Mouse (Mus musculus) neural tube, embryonic 13.5 days (tissue): ENCODE results near the gene Cdh20. TPM values are rescaled to one million over a fixed set of nuclear protein-coding genes. Genes with fewer than 3 reads are reported as not detected.
A peak's percentile ranks its signal among the peaks of the same experiment; 100 is the strongest.
"Not testable (repeated sequence)": the region's sequence is repeated elsewhere in the genome, so short reads cannot be mapped to it uniquely, and the experiment has no call there.

ENCODE experiments used
- ATAC-seq: fragments of 200-750 bp; cut with Nextera tagmentation; 2 replicates; pipeline ENCODE4 v1.8.0; 2017; ENCODE audit warnings: low read depth, mild to moderate bottlenecking, moderate TSS enrichment, moderate library complexity
- H3K27ac ChIP-seq: fragments of 300-500 bp; sonication (generic); replicated peaks from 2 replicates; pipeline ENCODE4 v1.5.1; 2015; ENCODE audit warnings: moderate library complexity, mild to moderate bottlenecking, inconsistent platforms
- H3K27me3 ChIP-seq: fragments of 300-500 bp; sonication (generic); 2 replicates; pipeline ENCODE4 v1.6.1; 2015; ENCODE audit warnings: mild to moderate bottlenecking, inconsistent platforms
- H3K36me3 ChIP-seq: fragments of 300-500 bp; sonication (generic); 2 replicates; pipeline ENCODE4 v1.6.1; 2015; ENCODE audit warnings: mild to moderate bottlenecking, inconsistent platforms
- H3K4me1 ChIP-seq: fragments of 300-500 bp; sonication (generic); replicated peaks from 2 replicates; pipeline ENCODE4 v1.6.1; 2015; ENCODE audit warnings: inconsistent platforms
- H3K4me2 ChIP-seq: fragments of 300-500 bp; sonication (generic); 2 replicates; pipeline ENCODE4 v1.6.1; 2015; ENCODE audit warnings: inconsistent platforms, mild to moderate bottlenecking, moderate library complexity
- H3K4me3 ChIP-seq: fragments of 300-500 bp; sonication (generic); 2 replicates; pipeline ENCODE4 v1.5.1; 2015; ENCODE audit warnings: mild to moderate bottlenecking, inconsistent platforms
- H3K9ac ChIP-seq: fragments of 300-500 bp; sonication (generic); 2 replicates; pipeline ENCODE4 v1.6.1; 2015; ENCODE audit warnings: moderate library complexity, mild to moderate bottlenecking, inconsistent platforms
- H3K9me3 ChIP-seq: fragments of 300-500 bp; sonication (generic); 2 replicates; pipeline ENCODE4 v1.6.1; 2016; ENCODE audit warnings: inconsistent platforms
- WGBS: fragments of 180-500 bp; shearing (Covaris S2); methylation state at CpG from one replicate; pipeline ENCODE4 v1.1.7; 2015; 5-methylcytosine and 5-hydroxymethylcytosine counted together
- polyA plus RNA-seq: library from polyadenylated mRNA; unstranded; fragments of >200 nt; fragmentation: Nextera tagmentation; extraction: Ambion mirVana; gene quantifications from 2 replicates; pipeline ENCODE4 v1.2.1, GENCODE M21; 2015

Gene Cdh20
- polyA plus RNA-seq, 1 experiment from 2014 or later = 1.6 TPM

GRCm38 (mm10) chr1:104936966-104937365 lies 168.6 kb downstream of the Cdh20 start:
- ATAC-seq = no peak
- no peak overlapping the region for H3K9ac ChIP-seq
- H3K36me3 ChIP-seq = no peaks in the 10 kb centered on the region
- no peaks in the 10 kb centered on the region for H3K27me3 ChIP-seq
- H3K4me1 ChIP-seq = no peaks in the 10 kb centered on the region
- H3K4me3 ChIP-seq = no peak overlapping the region
- H3K27ac ChIP-seq = no peak overlapping the region
- H3K4me2 ChIP-seq = no peak overlapping the region
- H3K9me3 ChIP-seq = no peaks in the 10 kb centered on the region
- 92% methylated on average over 4 of the region's 4 CpGs for WGBS

DNA sequence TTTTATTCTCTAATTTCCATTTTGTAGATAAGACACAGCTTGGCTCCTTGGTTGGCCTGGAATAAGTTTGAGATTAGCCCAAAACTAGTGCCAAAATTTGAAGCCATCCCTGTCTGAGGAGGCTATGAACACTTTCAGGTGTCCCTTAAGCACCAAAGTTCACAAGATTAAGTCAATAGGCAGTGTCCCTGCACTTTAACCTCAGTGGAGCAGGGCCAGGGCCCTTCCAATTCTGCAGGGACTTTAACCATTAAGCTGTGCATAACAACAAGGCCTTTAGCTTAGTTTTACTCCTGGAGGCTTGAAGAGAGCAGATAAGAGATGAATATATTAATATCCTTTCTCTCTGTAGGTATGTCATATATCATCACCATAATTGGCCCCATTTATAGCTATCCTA lies 170.8 kb downstream of the Cdh20 start:
- no peak overlapping the region for H3K4me2 ChIP-seq
- no peaks in the 10 kb centered on the region for H3K4me1 ChIP-seq
- H3K9ac ChIP-seq = no peak overlapping the region
- no peak overlapping the region for H3K4me3 ChIP-seq
- no peak overlapping the region for H3K27ac ChIP-seq
- H3K27me3 ChIP-seq = no peaks in the 10 kb centered on the region
- no peaks in the 10 kb centered on the region for H3K9me3 ChIP-seq
- H3K36me3 ChIP-seq = no peaks in the 10 kb centered on the region
- ATAC-seq = no peak

- H3K36me3 ChIP-seq = no peaks in the 10 kb centered on the region
- H3K4me3 ChIP-seq = no peak overlapping the region
- no peaks in the 10 kb centered on the region for H3K27me3 ChIP-seq
- H3K9me3 ChIP-seq = no peaks in the 10 kb centered on the region
- WGBS = 12% methylated on average over 2 of the region's 2 CpGs
- no peak overlapping the region for H3K27ac ChIP-seq
- H3K4me1 ChIP-seq = no peaks in the 10 kb centered on the region
- peak; percentile 94 for ATAC-seq
- H3K4me2 ChIP-seq = no peak overlapping the region
- no peak overlapping the region for H3K9ac ChIP-seq
Observed at GRCm38 (mm10) chr1:104944470-104945109, 176.3 kb downstream of the Cdh20 start.

- H3K4me3 ChIP-seq = no peak overlapping the region
- peak; percentile 32; the same call in 1 of the 2 replicates for ATAC-seq
- no peak overlapping the region for H3K4me2 ChIP-seq
- 92% methylated on average over 2 of the region's 2 CpGs for WGBS
- no peak overlapping the region for H3K27ac ChIP-seq
- no peaks in the 10 kb centered on the region for H3K9me3 ChIP-seq
- H3K27me3 ChIP-seq = no peaks in the 10 kb centered on the region
- no peak overlapping the region for H3K9ac ChIP-seq
- no peaks in the 10 kb centered on the region for H3K36me3 ChIP-seq
- no peaks in the 10 kb centered on the region for H3K4me1 ChIP-seq
Observed at GRCm38 (mm10) chr1:104945110-104945489, 176.8 kb downstream of the Cdh20 start.

GRCm38 (mm10) chr1:104949640-104950039 lies 181.3 kb downstream of the Cdh20 start:
- not testable (repeated sequence) for ATAC-seq, H3K9ac ChIP-seq, H3K4me3 ChIP-seq, H3K9me3 ChIP-seq, H3K4me1 ChIP-seq, H3K4me2 ChIP-seq, H3K27me3 ChIP-seq, H3K36me3 ChIP-seq, H3K27ac ChIP-seq
- WGBS = 72% methylated on average over 2 of the region's 2 CpGs

GRCm38 (mm10) chr1:104957046-104957445 lies 188.7 kb downstream of the Cdh20 start:
- Histone ChIP-seq H3K4me3 (no peak overlapping the region), H3K4me1 (0 out of 2 replicates have a peak, but pooled peaks cover 5% of the 10 kb centered on the region), H3K27me3 (no peaks in the 10 kb centered on the region), H3K36me3 (no peaks in the 10 kb centered on the region), H3K27ac (no peak overlapping the region), H3K9ac (no peak overlapping the region), H3K4me2 (no peak overlapping the region), H3K9me3 (no peaks in the 10 kb centered on the region)
- peak; percentile 43; the same call in 1 of the 2 replicates for ATAC-seq
- 23% methylated on average over 6 of the region's 6 CpGs for WGBS

- no peaks in the 10 kb centered on the region for H3K9me3 ChIP-seq
- no peak for ATAC-seq
Observed at GRCm38 (mm10) chr1:104961670-104962069, 193.3 kb downstream of the Cdh20 start.

GRCm38 (mm10) chr1:104962257-104962656 lies 193.9 kb downstream of the Cdh20 start:
- Histone ChIP-seq H3K4me2 (no peak overlapping the region), H3K27ac (no peak overlapping the region), H3K4me1 (0 out of 2 replicates have a peak, but pooled peaks cover under 1% of the 10 kb centered on the region), H3K9ac (no peak overlapping the region), H3K9me3 (no peaks in the 10 kb centered on the region), H3K4me3 (no peak overlapping the region), H3K36me3 (no peaks in the 10 kb centered on the region), H3K27me3 (no peaks in the 10 kb centered on the region)
- ATAC-seq = no peak
- WGBS = 68% methylated on average over 4 of the region's 4 CpGs

More at GRCm38 (mm10) chr1:104961670-104962069, 193.3 kb downstream of the Cdh20 start:
- Histone ChIP-seq H3K4me2 (no peak overlapping the region), H3K36me3 (no peaks in the 10 kb centered on the region), H3K4me3 (no peak overlapping the region), H3K4me1 (0 out of 2 replicates have a peak, but pooled peaks cover 5% of the 10 kb centered on the region), H3K9ac (no peak overlapping the region), H3K27ac (no peak overlapping the region), H3K27me3 (no peaks in the 10 kb centered on the region)
- WGBS = 79% methylated on average over 3 of the region's 3 CpGs

DNA sequence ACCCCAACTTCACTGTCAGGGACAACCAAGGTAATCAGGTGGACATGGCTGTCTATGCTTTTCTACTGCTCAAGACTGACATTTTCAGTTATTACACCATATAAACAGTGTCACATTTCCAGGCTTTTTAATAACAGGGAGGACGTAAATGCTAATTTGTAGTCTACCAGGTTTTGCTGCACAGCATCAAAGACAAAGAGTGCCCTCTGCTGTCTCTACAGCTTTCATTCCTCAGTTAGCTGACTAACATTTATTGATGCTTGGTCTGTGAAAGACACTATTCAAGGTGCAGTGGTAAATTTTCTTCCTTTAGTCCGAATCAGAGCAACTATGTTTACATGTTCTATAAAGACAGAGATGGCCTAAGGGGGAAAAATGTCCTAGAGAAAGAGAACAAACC lies 210.7 kb downstream of the Cdh20 start:
- WGBS = 43% methylated on average over 2 of the region's 2 CpGs
- ATAC-seq = no peak; the same call in 1 of the 2 replicates
- H3K36me3 ChIP-seq = no peaks in the 10 kb centered on the region
- no peak overlapping the region for H3K4me2 ChIP-seq
- no peaks in the 10 kb centered on the region for H3K27me3 ChIP-seq
- H3K4me3 ChIP-seq = no peak overlapping the region
- no peak overlapping the region for H3K27ac ChIP-seq
- H3K4me1 ChIP-seq = no peaks in the 10 kb centered on the region
- no peak overlapping the region for H3K9ac ChIP-seq
- no peaks in the 10 kb centered on the region for H3K9me3 ChIP-seq

- Histone ChIP-seq H3K27ac (no peak overlapping the region), H3K36me3 (no peaks in the 10 kb centered on the region), H3K9me3 (no peaks in the 10 kb centered on the region), H3K4me2 (no peak overlapping the region), H3K4me1 (no peaks in the 10 kb centered on the region), H3K9ac (no peak overlapping the region), H3K4me3 (no peak overlapping the region), H3K27me3 (no peaks in the 10 kb centered on the region)
- 83% methylated on average over 1 of the region's 1 CpGs for WGBS
- no peak for ATAC-seq
Observed at GRCm38 (mm10) chr1:104980273-104980672, 211.9 kb downstream of the Cdh20 start.

- H3K27me3 ChIP-seq = no peaks in the 10 kb centered on the region
- H3K36me3 ChIP-seq = no peaks in the 10 kb centered on the region
- no peaks in the 10 kb centered on the region for H3K4me1 ChIP-seq
- H3K27ac ChIP-seq = no peak overlapping the region
- no peak overlapping the region for H3K4me3 ChIP-seq
- WGBS = 30% methylated on average over 5 of the region's 5 CpGs
- H3K9ac ChIP-seq = no peak overlapping the region
- H3K9me3 ChIP-seq = no peaks in the 10 kb centered on the region
- peak; percentile 74; the same call in 1 of the 2 replicates for ATAC-seq
- H3K4me2 ChIP-seq = no peak overlapping the region
Observed at GRCm38 (mm10) chr1:104986222-104986973, 218.1 kb downstream of the Cdh20 start.

- no peaks in the 10 kb centered on the region for H3K9me3 ChIP-seq
- 81% methylated on average over 16 of the region's 16 CpGs for WGBS
- no peak for ATAC-seq
Observed at GRCm38 (mm10) chr1:104987526-104987925, 219.2 kb downstream of the Cdh20 start.

More at GRCm38 (mm10) chr1:104987526-104987925, 219.2 kb downstream of the Cdh20 start:
- Histone ChIP-seq H3K27me3 (no peaks in the 10 kb centered on the region), H3K4me2 (no peak overlapping the region), H3K4me1 (no peaks in the 10 kb centered on the region), H3K9ac (no peak overlapping the region), H3K27ac (no peak overlapping the region), H3K36me3 (no peaks in the 10 kb centered on the region), H3K4me3 (no peak overlapping the region)
